Mouse (Mus musculus) embryonic fibroblast, embryonic 13.5 days (primary cell): ENCODE results near the gene Zbtb40.

Experiments used
- CTCF ChIP-seq: IDR thresholded peaks from 2 replicates; pipeline ENCODE4 v1.5.1; 2011; ENCODE audit warnings: mild to moderate bottlenecking, control low read depth, low read length, moderate library complexity, borderline replicate concordance; ENCODE audit not compliant: insufficient read depth
- POLR2A ChIP-seq: IDR thresholded peaks from 2 replicates; pipeline ENCODE4 v1.6.1; 2011; ENCODE audit warnings: low read depth, mild to moderate bottlenecking, control low read depth, low read length, moderate library complexity

DNA sequence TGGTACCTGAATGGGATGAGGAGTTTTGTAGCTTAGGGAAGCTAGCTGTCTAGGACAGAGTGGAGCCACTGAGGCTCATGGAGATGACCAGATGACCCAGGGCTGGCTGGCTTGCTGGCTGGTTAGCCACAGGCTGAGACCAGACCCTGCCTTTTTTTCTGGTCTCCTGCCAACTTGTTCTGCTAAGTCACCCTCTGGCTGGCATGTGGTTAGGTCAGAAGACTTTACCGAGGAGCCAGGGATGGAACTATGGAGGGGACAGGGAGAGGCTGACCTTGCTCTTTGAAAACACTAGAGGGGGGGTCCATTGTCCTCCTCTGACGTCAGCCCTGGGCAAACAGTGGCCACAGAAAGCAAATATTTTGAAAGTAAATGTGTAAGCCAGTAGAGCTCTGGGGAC, 28.6 kb upstream of the Zbtb40 start:
- no peak for TF ChIP-seq CTCF
- TF ChIP-seq POLR2A = no peak
